Mouse (Mus musculus) heart, postnatal 14 days (tissue): ENCODE results near the gene Olfr455. TPM values are rescaled to one million over a fixed set of nuclear protein-coding genes. Genes with fewer than 3 reads are reported as not detected.

Experiments
- DNase-seq, 2 experiments: peaks; one replicate each; pipeline ENCODE4 v3.0.0; 2021 to 2022
- intact Hi-C: fragments of 180-260 bp; cut with DNase I; formaldehyde crosslinking; loops from one replicate; pipeline ENCODE4 v1.15.1; 2025
- long read RNA-seq, 2 experiments: library from polyadenylated mRNA; stranded (forward); transcript quantifications; one replicate each; pipeline ENCODE4 v2.0.0; 2021
- total RNA-seq, 2 experiments: library from RNA; stranded (reverse); gene quantifications; 2 replicates each; pipeline ENCODE4 v1.2.3; 2021

The Olfr455 gene
- total RNA-seq, result not detected
- long read RNA-seq, experiment 1, result 0 reads
- long read RNA-seq, experiment 2, result 0 reads

GRCm38 (mm10) chr6:42547461-42547860 lies at the start of gene Olfr455:
TSS of gene Olfr455 (minus strand) at chr6:42547587.
- intact Hi-C loops, result loop anchor here (5.0 kb wide), 1 partner anchor 165 kb away; no protein-coding TSS in a partner anchor
- DNase-seq, result no peak

- no peak for DNase-seq
- intact Hi-C loops, result no loop called here
Observed at GRCm38 (mm10) chr6:42593138-42593882, 45.9 kb upstream of the Olfr455 start.

- intact Hi-C loops, result loop anchor here (10.0 kb wide), 1 partner anchor 152 kb away; the partner anchor contains the start of gene Tas2r126
Observed at GRCm38 (mm10) chr6:42586569-42586968, 39.2 kb upstream of the Olfr455 start.

GRCm38 (mm10) chr6:42583488-42583872 lies 36.1 kb upstream of the Olfr455 start:
- DNase-seq, result peak; percentile 77 to 79
- intact Hi-C loops, result loop anchor here (1.0 to 10.0 kb wide), 6 partner anchors 121 to 821 kb away; partner anchors contain the start of genes Tas2r126 and Zyx

More at GRCm38 (mm10) chr6:42586569-42586968, 39.2 kb upstream of the Olfr455 start:
- DNase-seq, result no peak

- intact Hi-C loops, result loop anchor here (1.0 to 10.0 kb wide), 6 partner anchors 121 to 821 kb away; partner anchors contain the start of genes Tas2r126 and Zyx
- no peak for DNase-seq
Observed at GRCm38 (mm10) chr6:42582741-42583487, 35.5 kb upstream of the Olfr455 start.

- intact Hi-C loops, result loop anchor here (5.0 kb wide), 1 partner anchor 41 kb away; no protein-coding TSS in a partner anchor
- no peak for DNase-seq
Observed at GRCm38 (mm10) chr6:42578678-42579077, 31.3 kb upstream of the Olfr455 start.

GRCm38 (mm10) chr6:42577433-42577832 lies 30.0 kb upstream of the Olfr455 start:
- DNase-seq, result no peak
- intact Hi-C loops, result loop anchor here (5.0 kb wide), 1 partner anchor 40 kb away; no protein-coding TSS in a partner anchor

GRCm38 (mm10) chr6:42568205-42568604 lies 20.8 kb upstream of the Olfr455 start:
- no peak for DNase-seq
- intact Hi-C loops, result no loop called here

GRCm38 (mm10) chr6:42566076-42566598 lies 18.8 kb upstream of the Olfr455 start:
- intact Hi-C loops, result no loop called here
- no peak for DNase-seq

GRCm38 (mm10) chr6:42562280-42562679 lies 14.9 kb upstream of the Olfr455 start:
- intact Hi-C loops, result no loop called here
- DNase-seq, result no peak

GRCm38 (mm10) chr6:42560885-42561284 lies 13.5 kb upstream of the Olfr455 start:
- intact Hi-C loops, result no loop called here

GRCm38 (mm10) chr6:42558641-42559040 lies 11.3 kb upstream of the Olfr455 start:
- DNase-seq, result no peak
- intact Hi-C loops, result no loop called here

More at GRCm38 (mm10) chr6:42560885-42561284, 13.5 kb upstream of the Olfr455 start:
- DNase-seq, result no peak

GRCm38 (mm10) chr6:42546180-42546579 lies 1.2 kb downstream of the Olfr455 start:
- intact Hi-C loops, result loop anchor here (5.0 kb wide), 1 partner anchor 164 kb away; no protein-coding TSS in a partner anchor
- DNase-seq, result no peak

- DNase-seq, result peak in 1 of 2 experiments; percentile 16
- intact Hi-C loops, result loop anchor here (5.0 kb wide), 1 partner anchor 163 kb away; no protein-coding TSS in a partner anchor
Observed at GRCm38 (mm10) chr6:42545451-42545885, 1.9 kb downstream of the Olfr455 start.

- intact Hi-C loops, result loop anchor here (5.0 kb wide), 1 partner anchor 163 kb away; no protein-coding TSS in a partner anchor
Observed at GRCm38 (mm10) chr6:42544846-42545245, 2.5 kb downstream of the Olfr455 start.

GRCm38 (mm10) chr6:42542036-42543031 lies 5.1 kb downstream of the Olfr455 start:
- intact Hi-C loops, result no loop called here
- peak; percentile 73 to 76 for DNase-seq

More at GRCm38 (mm10) chr6:42544846-42545245, 2.5 kb downstream of the Olfr455 start:
- DNase-seq, result no peak

GRCm38 (mm10) chr6:42540681-42541080 lies 6.7 kb downstream of the Olfr455 start:
- no peak for DNase-seq
- intact Hi-C loops, result no loop called here

- intact Hi-C loops, result loop anchor here (5.0 kb wide), 1 partner anchor 38 kb away; no protein-coding TSS in a partner anchor
- DNase-seq, result no peak
Observed at GRCm38 (mm10) chr6:42539711-42540110, 7.7 kb downstream of the Olfr455 start.

- no peak for DNase-seq
- intact Hi-C loops, result no loop called here
Observed at GRCm38 (mm10) chr6:42513461-42513860, 33.9 kb downstream of the Olfr455 start.
